Mouse (Mus musculus): Measurements from ENCODE around the gene Dtx1.

Dtx1 gene

DNA sequence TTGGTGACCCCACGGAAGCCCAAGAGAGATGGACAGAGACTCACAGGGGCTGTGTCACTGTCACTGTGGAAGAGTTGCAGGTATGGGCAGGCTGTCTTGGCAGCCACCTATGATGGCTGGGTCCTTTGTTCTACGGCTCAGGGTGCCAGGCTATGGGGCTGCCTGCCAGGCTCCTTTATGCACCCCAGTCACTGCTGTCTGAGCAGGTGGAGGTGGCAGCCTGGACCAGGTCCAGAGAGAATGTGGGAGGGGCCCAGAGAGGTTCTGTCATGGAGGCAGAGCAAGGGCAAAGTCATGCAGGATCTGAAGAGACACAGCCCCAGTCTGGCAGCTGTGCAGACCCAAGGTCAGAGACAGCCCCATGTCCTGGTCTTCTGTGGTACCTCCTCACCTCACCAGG is 8.8 kb downstream of the Dtx1 start:
- DNase-seq: no peak

DNA sequence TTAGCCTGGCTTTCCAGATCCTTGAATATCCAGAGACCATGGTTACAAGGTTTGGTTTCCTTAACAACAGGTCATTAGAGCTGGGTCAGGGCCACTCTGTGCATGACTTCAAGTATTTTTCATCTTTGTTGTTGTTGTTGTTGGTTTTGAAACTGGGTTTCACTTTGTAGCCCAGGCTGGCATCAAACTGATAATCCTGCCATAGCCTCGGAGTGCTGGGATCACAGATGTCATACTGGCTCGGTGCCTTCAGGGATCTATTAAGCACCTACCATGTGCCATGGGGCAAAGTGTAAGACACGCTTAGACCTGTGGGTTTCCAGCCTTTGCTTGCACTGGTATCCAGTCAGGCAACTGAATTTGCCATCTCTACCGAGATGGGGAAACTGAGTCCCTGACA is 9.3 kb downstream of the Dtx1 start:
- no peak for DNase-seq

DNA sequence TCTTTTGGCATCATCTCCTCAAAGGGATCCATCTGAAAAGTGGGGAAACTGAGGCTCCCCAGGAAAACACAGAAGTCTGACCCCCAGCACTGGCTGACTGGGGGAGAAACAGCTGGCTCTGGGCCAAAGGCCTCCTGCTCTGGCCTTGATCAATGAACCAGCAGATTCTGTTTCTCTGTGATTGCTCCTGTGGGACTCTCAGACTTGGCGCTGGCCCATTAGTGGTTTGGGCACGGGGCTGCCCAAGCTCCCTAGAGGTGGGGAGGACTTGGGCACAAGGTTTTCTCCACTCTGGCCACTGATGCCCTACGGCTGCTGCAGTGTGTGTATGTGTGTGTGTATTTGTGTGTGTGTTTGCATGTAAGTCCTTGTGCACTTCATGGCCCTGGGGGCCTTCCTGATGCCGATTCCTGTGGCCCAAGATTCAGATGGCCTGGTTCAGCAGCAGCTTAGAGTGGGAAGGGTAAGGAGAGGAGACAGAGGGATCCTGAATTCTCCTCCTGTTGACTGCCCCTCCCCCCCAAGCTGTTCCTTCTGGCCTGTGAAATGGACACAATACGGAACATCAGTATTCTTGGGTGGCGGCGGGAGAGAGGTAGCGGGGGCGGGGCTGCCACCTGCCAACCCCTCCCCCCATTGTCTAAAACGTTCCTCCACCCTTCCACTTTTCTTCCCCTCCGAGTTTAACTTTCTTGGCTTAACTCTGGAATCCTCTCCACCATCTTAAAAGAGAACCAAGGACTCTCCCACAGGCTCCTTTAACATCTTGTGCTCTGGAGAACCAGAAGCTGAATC is 10.5 kb downstream of the Dtx1 start:
- DNase-seq: peak; percentile 24

DNA sequence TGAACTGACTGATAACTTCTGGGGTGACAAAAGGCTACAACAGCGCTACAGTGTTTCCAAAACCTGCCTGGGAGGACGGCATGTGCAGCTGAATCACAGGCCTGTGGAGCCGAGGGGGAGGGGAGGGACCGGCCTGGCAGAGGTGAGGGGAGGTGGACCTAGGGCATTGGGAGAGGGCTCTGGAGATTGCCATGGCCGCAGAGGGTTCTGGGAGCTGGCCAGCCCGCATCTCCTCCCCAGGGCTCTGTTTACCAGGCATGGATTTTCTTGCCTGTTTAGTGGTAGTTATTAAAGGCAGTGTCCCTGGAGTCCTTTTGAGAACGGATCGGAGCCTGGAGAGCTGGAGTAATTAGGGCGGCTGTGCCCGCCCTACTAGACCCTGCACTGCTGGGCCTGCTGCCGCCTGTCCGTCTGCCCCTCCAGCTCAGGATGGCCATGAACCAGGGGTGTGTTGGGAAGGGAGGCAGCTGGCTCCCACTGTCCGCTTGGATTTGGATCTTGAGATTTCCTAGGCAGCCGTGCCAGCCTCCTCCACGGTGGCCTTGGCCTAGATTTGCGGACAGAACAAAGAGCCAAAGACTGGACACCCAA is 12.8 kb downstream of the Dtx1 start:
- DNase-seq: no peak

DNA sequence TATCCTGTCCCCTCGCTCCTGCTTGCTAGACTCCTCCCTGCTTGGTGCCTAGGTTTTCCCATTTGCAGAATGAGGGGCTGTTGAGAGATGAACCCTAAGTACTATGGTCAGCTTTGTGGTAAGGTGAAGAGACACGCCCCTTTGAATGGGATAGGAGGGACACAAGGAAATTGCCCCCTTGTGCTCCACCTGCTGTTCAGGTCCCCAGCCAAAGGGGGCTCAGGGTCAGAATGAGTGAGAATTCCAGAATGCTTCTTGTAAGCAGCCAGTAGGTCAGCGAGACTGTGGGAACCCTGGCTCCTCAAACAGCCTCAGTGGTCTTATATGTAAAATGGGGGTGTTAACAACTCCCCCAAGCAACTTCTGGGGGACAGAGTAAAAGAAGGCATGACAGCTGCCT is 13.5 kb downstream of the Dtx1 start:
- DNase-seq: no peak

DNA sequence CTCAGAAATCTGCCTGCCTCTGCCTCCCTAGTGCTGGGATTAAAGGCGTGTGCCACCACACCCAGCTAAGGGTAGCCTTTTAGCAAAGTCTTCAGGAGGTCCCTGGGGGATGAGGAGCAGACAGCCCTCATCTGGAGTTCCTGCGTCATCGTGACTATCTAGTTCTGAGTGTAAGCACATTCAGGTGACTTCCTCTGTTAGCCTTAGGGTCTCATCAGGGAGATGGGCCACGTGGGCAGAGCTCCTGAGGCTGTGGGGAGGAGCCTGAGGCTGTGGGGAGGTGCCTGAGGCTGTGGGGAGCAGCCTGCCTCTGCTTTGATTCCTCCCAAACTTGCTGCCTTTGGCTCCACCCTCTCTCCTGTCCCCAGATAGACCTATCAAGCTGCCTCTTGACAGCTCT is 14.9 kb downstream of the Dtx1 start:
- no peak for DNase-seq

DNA sequence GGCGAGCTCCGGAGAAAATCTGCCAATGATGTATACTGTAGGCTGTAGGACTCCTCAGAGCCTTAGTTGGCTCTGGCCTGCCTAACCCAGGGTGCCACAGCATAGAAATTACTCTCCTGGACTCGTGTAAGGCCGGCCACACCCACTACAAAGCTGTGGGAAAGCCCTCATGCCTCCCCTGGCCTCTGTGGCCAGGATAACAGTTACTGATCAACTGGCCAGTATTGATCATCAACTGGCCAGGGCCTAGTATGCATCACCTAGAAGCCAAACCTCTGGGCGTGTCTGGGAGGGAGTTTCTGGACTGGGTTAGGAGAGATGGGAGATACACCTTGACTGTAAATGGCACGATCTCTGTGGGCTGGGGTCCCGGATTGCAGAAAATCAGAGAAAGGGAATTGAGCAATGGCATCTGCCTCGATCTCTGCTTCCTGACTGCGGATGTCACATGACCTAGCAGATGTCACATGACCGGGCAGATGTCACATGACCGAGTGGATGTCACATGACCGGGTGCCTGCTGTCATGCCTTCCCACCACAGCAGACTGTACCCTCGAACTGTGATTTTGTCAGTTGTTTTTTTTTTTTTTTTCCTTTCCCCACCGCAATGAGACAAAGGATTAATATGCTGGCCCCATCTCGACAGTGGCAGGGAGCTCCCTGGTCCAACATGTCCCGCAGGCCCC is 15.5 kb downstream of the Dtx1 start:
- no peak for DNase-seq

DNA sequence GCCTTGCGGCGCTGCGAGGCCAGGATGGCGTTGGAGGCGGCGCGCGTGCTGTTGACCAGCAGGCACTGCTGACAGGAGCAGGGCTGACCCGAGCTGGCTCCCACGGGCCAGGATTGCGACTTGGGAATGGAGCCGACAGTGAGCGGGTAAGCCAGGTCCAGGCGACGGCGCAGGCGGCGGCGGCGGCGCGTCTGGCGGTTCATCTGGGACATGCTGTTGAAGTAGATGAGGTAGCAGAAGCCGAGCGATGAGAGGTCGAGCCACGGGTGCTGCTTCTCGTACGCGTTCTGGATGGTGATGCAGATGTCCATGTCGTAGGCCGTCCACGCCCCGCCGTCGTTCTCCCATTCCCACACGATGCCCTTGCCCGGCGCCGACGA is 17.0 kb downstream of the Dtx1 start:
- no peak for DNase-seq

DNA sequence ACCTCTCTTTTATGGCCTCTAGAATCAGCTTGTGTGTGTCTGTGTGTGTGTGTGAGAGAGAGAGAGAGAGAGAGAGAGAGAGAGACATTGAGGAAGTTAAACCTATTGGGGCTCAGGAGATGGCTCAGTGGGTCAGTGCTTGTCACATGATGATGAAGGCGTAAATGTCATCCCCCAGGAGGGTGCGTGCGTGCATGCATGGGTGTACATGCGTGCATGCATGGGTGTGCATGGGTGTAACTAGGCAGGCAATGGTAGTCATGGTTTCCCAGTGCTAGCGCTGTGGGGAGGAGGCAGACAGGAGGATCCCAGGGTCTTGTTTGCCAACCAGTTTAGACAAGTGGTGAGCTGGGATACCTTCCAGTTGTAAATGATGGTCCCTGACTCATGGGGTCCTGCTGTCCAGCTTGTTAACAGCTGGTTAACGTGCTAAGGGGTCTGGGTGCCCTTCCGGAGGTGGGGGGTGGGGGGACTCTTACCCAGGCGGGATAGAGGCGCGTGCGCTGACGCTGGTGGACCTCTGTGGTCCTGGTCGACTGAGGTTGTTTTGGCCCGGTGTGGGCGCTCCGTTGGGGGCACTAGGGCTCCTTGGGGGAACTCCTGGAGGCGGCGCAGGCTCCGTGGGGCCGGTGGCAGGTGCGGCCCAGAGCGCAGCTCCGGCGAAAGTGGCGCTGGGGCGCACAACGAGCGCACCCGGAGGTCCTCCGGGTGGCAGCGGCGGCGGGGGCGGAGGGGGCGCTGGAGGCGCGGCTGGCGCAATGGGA is 17.6 kb downstream of the Dtx1 start:
- DNase-seq: no peak

DNA sequence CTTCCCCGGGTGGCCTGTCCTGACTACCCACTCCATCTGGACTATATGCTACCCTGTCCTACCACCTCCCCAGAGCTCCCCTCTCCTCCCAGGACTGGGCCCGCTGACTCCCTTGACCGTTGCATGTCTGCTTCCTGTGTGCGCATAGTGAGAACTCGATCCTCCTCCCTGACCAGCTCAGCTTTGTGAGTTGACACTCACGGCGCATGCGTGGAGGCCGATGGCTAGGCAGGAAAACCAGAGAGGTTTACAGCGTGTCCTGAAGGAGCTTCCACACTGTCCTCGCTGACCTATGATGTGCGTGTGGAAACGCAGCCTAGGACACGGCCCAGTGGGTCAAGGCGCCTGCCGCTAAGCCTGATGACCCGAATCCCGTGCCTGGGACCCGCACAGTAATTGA is 19.7 kb downstream of the Dtx1 start:
- no peak for DNase-seq

DNA sequence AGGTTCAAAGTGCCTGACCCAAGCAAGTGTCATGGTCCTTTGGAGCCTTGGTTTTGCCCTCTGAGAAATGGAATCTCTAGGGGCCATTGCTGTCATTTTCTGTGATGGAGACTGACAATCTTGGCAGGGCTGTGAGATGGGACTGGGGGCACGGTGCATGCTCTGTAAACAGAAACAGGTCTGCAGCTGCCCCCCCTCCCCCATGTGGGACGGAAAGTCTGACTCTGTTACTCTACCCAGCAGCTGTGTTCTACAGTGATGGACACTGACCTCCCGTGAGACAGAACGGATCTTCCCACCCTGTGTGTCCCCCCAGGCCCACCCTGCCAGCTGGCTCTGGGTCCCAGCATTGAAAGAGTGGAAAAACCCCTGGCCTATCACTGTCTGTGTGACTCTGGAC is 21.3 kb downstream of the Dtx1 start:
- no peak for DNase-seq

DNA sequence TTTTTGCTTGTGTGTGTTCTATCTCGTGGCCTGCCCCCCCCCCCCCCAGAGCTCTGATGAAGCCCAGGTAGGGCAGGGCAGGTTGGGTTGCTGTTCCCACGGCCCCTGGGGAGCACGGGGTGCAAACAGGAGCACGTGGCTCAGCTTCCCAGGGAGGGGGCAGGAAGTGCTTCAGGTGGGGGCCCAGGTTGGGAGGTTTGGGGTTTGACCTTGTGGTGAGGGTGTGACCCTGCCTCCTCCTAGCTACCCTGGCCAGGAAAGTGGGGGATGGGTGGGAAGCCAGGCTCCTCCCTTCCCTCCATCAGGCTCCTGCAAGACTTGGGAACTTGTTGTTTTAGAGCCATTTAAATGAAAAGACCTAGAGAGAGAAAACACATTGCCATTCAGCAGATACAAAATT is 23.3 kb downstream of the Dtx1 start:
- DNase-seq: no peak

DNA sequence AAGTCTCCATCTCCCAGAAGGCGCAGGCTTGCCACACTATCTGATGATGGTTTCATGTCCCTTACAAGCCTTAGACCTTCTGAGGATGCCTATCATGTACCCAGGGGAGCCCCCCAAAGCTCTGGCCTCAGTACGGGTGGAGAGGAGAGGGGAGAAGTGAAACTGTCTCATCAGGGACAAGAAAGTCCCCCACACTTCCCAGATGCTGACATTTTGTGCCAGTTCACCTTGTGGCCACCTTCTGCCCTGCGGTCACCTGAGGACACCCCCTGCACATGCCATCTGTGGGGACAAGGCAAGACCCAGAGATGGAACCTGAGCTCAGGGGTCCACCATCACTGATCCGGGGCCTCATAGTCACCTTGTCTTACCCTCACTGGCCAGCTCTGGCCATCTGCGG is 23.8 kb downstream of the Dtx1 start:
- DNase-seq: no peak

DNA sequence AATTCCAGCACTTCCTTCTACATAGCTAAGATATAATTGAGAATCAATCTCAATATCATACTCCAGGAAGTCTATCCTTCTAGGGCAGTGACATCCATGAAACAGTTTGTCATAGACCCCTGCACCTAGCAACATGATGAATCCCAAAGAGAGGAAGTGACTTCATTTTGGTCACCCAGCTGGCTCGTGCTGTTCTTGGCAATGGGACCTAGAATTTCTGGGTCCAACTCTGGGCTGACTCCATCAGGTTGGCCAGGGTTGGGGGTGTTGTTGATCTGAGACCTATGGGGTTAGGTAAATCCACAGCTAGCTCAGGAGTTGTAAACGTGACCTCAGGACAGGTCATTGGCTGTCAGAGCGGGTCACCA is 24.3 kb downstream of the Dtx1 start:
- DNase-seq: no peak

DNA sequence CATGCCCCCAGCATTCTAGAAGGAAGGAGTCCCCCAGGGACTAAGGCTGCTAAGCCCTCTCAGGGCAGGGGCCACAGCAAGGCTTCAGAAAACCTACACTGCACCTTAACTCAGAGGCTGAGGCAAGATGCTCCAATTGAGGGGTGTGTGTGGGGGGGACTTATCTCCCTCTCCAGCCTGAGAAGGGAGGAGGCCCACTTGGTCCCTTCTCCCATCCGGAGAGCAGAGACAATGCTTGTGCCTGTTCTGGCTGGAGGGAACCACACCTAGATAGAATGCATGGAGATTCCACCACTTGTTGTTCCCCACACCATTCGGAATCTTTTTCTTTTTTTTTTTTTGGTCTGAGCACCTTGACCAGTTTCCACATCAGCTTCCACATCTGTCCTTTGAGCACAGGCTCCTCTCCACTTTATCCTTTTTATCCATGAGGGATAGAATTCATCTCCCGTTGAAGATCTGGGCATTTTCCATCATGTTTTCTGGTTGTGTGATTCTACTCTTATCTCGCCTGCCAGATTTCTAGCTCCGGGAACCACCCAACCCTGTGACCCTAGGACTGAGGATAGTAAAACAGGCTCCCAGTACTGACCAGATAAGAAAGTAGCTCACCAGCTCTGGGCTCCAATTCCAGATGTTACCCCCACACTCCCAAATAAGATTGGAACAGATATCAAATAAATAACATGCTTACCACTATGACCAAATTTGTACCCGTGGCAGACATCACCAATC is 24.8 kb downstream of the Dtx1 start:
- DNase-seq: no peak

DNA sequence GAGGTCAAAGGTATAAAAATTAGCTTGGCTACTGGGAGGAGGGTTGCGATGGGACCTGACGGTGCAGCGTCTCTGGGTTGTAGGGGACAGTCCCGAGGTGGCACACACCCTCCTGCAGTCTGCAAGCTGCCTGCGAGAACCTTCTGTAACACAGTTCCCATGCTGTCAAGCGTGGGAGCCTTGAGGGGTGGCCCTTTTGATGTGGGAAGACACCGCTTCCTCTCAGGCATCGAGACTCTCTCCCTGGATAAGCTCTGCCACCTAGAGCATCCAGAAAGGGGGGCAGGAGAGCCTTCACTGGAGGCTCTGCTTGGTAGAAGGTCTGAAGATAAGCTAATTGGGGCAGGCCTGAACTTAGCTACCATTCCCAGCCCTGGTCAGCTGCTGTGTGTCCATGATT is 26.0 kb downstream of the Dtx1 start:
- DNase-seq: no peak

DNA sequence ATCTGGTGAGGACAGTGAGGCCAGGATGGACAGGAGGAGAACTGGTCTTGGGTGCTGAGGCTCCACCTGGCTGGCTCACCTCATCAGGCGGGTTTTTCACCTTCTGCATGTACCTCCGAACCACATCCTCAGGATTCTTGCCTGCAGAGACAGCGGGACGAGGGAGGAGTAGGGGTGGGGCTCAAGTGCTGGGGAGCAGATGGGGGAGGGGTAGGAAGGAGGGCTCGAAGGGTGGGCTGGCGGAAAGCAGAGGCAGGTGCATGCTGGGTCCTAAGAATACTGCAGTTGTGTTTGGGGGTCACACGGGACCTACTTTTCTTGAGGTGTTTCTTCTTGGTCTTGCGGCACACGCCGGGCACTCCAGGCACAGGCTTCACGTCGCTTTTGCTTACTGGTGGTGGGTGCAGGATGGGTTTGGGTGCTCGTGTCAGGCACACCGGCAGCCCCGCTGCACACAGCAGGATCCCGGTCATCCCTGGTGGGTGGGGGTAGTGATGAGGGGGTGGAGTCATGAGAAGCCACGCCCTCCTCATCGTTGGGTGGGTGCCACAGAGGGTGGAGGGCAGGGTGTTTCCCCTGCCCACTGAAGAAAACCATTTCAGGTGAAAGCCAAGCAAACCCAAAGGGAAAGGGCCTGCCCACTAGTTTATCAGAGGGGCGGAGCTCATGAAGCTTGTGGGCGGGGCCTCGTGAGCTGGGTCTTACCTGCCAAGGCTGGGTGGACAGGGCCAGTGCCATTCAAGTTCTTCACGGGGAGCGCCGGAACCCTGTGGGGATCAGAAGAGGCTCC is 28.6 kb downstream of the Dtx1 start:
- DNase-seq: no peak

DNA sequence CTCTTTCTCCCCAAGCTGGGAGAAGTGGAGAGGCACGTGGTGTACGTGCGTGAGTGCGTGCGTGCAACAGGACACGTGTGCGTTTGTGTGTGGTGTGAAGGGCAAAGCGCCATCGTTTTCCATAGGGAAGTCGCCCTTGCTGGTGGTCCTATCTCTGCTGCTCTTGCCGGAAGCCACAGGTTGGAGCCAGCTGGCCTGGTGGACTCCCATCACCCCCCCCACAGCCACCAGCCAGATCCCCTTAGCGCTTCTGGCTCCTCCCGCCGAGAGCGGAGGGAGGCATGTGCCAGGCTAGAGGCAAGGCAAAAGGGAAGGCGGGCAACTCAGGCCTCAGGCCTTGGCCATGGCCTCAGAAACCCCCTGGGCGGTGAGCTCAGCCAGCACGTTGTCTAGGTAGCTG is 30.8 kb downstream of the Dtx1 start:
- DNase-seq: no peak

DNA sequence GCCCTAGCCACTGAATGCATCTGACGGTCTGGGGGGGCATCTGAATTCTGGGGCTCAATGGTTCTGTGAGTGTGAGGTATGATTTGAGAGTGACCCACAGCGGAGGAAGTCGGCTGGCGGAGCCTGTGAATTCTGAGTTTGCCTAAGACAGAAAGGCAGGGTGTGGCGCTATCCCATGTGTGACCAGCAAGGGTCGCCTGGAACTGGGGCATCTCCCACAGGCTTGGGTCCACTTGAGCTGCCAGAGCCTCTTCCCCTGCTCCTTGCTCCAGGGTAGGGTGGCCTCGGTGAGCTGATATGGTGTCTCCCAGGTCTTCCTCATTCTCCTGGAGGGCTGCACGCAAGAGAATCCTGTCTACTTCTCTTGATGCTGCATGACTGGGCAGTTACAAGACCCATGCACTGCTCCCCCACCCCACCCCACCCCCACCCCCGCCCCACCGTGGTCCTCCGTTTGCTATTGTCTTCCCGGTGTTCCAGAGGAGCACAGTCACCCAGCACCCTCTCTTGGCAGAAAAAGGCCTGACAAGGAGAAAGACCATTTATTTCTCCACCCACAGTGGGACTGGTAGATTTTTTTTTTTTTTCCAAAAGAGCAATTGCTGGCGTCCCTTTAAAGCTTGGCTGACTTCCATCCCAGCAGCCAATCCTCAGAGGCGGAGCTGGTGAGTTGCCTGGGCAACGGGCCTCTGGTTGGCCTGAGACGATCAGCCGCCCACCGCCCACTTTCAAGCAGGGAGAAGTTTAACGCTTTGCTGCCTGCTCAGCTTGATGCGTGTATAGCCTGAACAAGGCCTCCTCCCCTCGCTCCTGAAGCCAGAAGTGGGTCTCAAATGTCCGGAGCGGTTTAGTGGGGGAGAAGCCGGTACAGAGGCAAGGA is 31.8 kb downstream of the Dtx1 start:
- peak; percentile 91 for DNase-seq

DNA sequence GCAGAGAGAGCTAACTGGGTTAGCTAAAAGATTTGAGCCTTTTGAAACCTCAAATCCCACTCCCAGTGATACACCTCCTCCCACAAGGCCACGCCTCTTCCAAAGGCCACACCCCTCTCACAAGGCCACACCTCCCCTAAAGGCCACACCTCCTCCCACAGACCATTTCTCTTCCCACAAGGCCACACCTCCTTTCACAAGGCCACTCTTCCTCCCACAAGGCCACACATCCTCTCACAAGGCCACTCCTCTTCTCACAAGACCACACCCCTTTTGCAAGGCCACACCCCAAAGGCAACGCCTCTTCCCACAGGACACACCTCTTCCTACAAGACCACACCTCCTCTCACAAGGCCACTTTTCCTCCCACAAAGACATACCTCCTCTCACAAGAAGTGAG is 34.2 kb downstream of the Dtx1 start:
- DNase-seq: no peak

All from right cerebral cortex, postnatal 4 days (tissue).